Mouse (Mus musculus) liver, embryonic 11.5 days (tissue): ENCODE results near the gene AC161166.1. TPM values are rescaled to one million over a fixed set of nuclear protein-coding genes. Genes with fewer than 3 reads are reported as not detected.
"Not testable (repeated sequence)": the region's sequence is repeated elsewhere in the genome, so short reads cannot be mapped to it uniquely, and the experiment has no call there.

Experiments
- ATAC-seq: fragments of 200-750 bp; cut with Nextera tagmentation; replicated peaks from 2 replicates; pipeline ENCODE4 v1.8.0; 2017; ENCODE audit warnings: moderate number of reproducible peaks, mild to moderate bottlenecking, moderate TSS enrichment, moderate library complexity; ENCODE audit not compliant: low FRiP score
- DNase-seq: peaks from one replicate; pipeline ENCODE4 v3.0.0-alpha.2; 2017; ENCODE audit warnings: low spot score
- H3K27ac ChIP-seq: fragments of 300-500 bp; sonication (generic); 2 replicates; pipeline ENCODE4 v1.5.1; 2014; ENCODE audit warnings: mild to moderate bottlenecking, low read depth, low read length, control low read depth
- H3K27me3 ChIP-seq: fragments of 300-500 bp; sonication (generic); replicated peaks from 2 replicates; pipeline ENCODE4 v1.6.1; 2014; ENCODE audit warnings: low read length, mixed read lengths; ENCODE audit not compliant: control insufficient read depth, insufficient read depth
- H3K36me3 ChIP-seq: fragments of 300-500 bp; sonication (generic); 2 replicates; pipeline ENCODE4 v1.6.1; 2014; ENCODE audit warnings: mild to moderate bottlenecking, low read length, moderate library complexity, mixed read lengths; ENCODE audit not compliant: control insufficient read depth, insufficient read depth
- H3K4me1 ChIP-seq: fragments of 300-500 bp; sonication (generic); replicated peaks from 2 replicates; pipeline ENCODE4 v1.6.1; 2014; ENCODE audit warnings: low read length, mixed read lengths; ENCODE audit not compliant: control insufficient read depth, insufficient read depth
- H3K4me2 ChIP-seq: fragments of 300-500 bp; sonication (generic); 2 replicates; pipeline ENCODE4 v1.6.1; 2014; ENCODE audit warnings: mild to moderate bottlenecking, control low read depth, moderate library complexity
- H3K4me3 ChIP-seq: fragments of 300-500 bp; sonication (generic); 2 replicates; pipeline ENCODE4 v1.5.1; 2014; ENCODE audit warnings: low read depth, low read length, control low read depth
- H3K9ac ChIP-seq: fragments of 300-500 bp; sonication (generic); 2 replicates; pipeline ENCODE4 v1.6.1; 2014; ENCODE audit warnings: low read depth, low read length, control low read depth
- H3K9me3 ChIP-seq: fragments of 300-500 bp; sonication (generic); 2 replicates; pipeline ENCODE4 v1.6.1; 2016; ENCODE audit warnings: low read length, inconsistent platforms, mixed read lengths; ENCODE audit not compliant: control insufficient read depth
- WGBS: fragments of 180-500 bp; shearing (Covaris S2); extraction: QIAGEN DNeasy Blood & Tissue Kit; methylation state at CpG from one replicate; pipeline ENCODE4 v1.1.7; 2014; 5-methylcytosine and 5-hydroxymethylcytosine counted together
- polyA plus RNA-seq: library from polyadenylated mRNA; unstranded; fragments of >200 nt; fragmentation: Nextera tagmentation; extraction: Ambion mirVana; gene quantifications from 2 replicates; pipeline ENCODE4 v1.2.1, GENCODE M21; 2014

The AC161166.1 gene
- polyA plus RNA-seq, 1 experiment from 2014 or later, result not detected

- under 1% methylated on average over 44 of the region's 44 CpGs for WGBS
- ATAC-seq (peak; percentile 93), DNase-seq (peak; percentile 95)
- H3K27me3 ChIP-seq, result peaks cover 13% of the 10 kb centered on the region
- H3K4me3 ChIP-seq, result peak within 1 kb of the TSS; percentile 67
- H3K9me3 ChIP-seq, result no peaks in the 10 kb centered on the region
- peaks cover 15% of the 10 kb centered on the region for H3K4me1 ChIP-seq
- peaks cover 9% of the 10 kb centered on the region for H3K36me3 ChIP-seq
- H3K9ac ChIP-seq, result peak within 1 kb of the TSS; percentile 80
- peak within 1 kb of the TSS; percentile 96 for H3K4me2 ChIP-seq
- peak within 1 kb of the TSS; percentile 71 for H3K27ac ChIP-seq
These were observed 18.0 kb upstream of the AC161166.1 start, which contains the start of gene Irgq for GRCm38 (mm10) chr7:24530062-24530931. Irgq (plus strand) TSS chr7:24530689.

GRCm38 (mm10) chr7:24529580-24529979 lies 17.3 kb upstream of the AC161166.1 start:
- H3K9me3 ChIP-seq, result no peaks in the 10 kb centered on the region
- no peak for ATAC-seq
- DNase-seq, result no peak
- H3K4me2 ChIP-seq, result peak overlapping the region; percentile 96
- H3K4me1 ChIP-seq, result peaks cover 15% of the 10 kb centered on the region
- H3K4me3 ChIP-seq, result peak overlapping the region; percentile 67
- peaks cover 9% of the 10 kb centered on the region for H3K36me3 ChIP-seq
- peak overlapping the region; percentile 77 for H3K9ac ChIP-seq
- H3K27ac ChIP-seq, result peak overlapping the region; percentile 71; the same call in 1 of the 2 replicates
- 49% methylated on average over 11 of the region's 11 CpGs for WGBS
- H3K27me3 ChIP-seq, result peaks cover 13% of the 10 kb centered on the region

GRCm38 (mm10) chr7:24528861-24529260 lies 16.6 kb upstream of the AC161166.1 start:
- H3K36me3 ChIP-seq, result peaks cover 6% of the 10 kb centered on the region
- peak overlapping the region; percentile 96; the same call in 1 of the 2 replicates for H3K4me2 ChIP-seq
- 89% methylated on average over 11 of the region's 11 CpGs for WGBS
- ATAC-seq (no peak), DNase-seq (no peak)
- no peak overlapping the region for H3K27ac ChIP-seq
- no peak overlapping the region for H3K4me3 ChIP-seq
- H3K4me1 ChIP-seq, result peaks cover 15% of the 10 kb centered on the region
- H3K9me3 ChIP-seq, result no peaks in the 10 kb centered on the region
- H3K27me3 ChIP-seq, result peaks cover 8% of the 10 kb centered on the region
- H3K9ac ChIP-seq, result no peak overlapping the region

- H3K36me3 ChIP-seq, result no peaks in the 10 kb centered on the region
- peaks cover 7% of the 10 kb centered on the region for H3K4me1 ChIP-seq
- DNase-seq (no peak), ATAC-seq (no peak)
- no peaks in the 10 kb centered on the region for H3K9me3 ChIP-seq
- no peak overlapping the region for H3K4me2 ChIP-seq
- whole genome bisulfite sequencing, result 86% methylated on average over 12 of the region's 12 CpGs
- no peak overlapping the region for H3K9ac ChIP-seq
- H3K27me3 ChIP-seq, result no peaks in the 10 kb centered on the region
- no peak overlapping the region for H3K27ac ChIP-seq
- H3K4me3 ChIP-seq, result no peak overlapping the region
These were observed 13.6 kb upstream of the AC161166.1 start for GRCm38 (mm10) chr7:24525686-24526420.

GRCm38 (mm10) chr7:24524978-24525377 lies 12.7 kb upstream of the AC161166.1 start:
- no peaks in the 10 kb centered on the region for H3K27me3 ChIP-seq
- H3K4me1 ChIP-seq, result peaks cover 7% of the 10 kb centered on the region
- ATAC-seq, result no peak
- H3K27ac ChIP-seq, result no peak overlapping the region
- H3K9me3 ChIP-seq, result no peaks in the 10 kb centered on the region
- DNase-seq, result no peak
- WGBS, result 80% methylated on average over 6 of the region's 6 CpGs
- H3K9ac ChIP-seq, result no peak overlapping the region
- no peak overlapping the region for H3K4me3 ChIP-seq
- H3K4me2 ChIP-seq, result no peak overlapping the region
- H3K36me3 ChIP-seq, result no peaks in the 10 kb centered on the region

GRCm38 (mm10) chr7:24523723-24524122 lies 11.5 kb upstream of the AC161166.1 start:
- H3K27ac ChIP-seq, result no peak overlapping the region
- H3K4me1 ChIP-seq, result no peaks in the 10 kb centered on the region
- no peaks in the 10 kb centered on the region for H3K9me3 ChIP-seq
- H3K9ac ChIP-seq, result no peak overlapping the region
- no peak for DNase-seq
- ATAC-seq, result no peak
- H3K36me3 ChIP-seq, result no peaks in the 10 kb centered on the region
- WGBS, result 78% methylated on average over 6 of the region's 6 CpGs
- no peak overlapping the region for H3K4me2 ChIP-seq
- H3K27me3 ChIP-seq, result no peaks in the 10 kb centered on the region
- no peak overlapping the region for H3K4me3 ChIP-seq

GRCm38 (mm10) chr7:24522805-24523204 lies 10.6 kb upstream of the AC161166.1 start:
- no peak for ATAC-seq
- Histone ChIP-seq H3K4me3 (no peak overlapping the region), H3K27ac (no peak overlapping the region), H3K9me3 (no peaks in the 10 kb centered on the region), H3K27me3 (no peaks in the 10 kb centered on the region), H3K36me3 (no peaks in the 10 kb centered on the region), H3K9ac (no peak overlapping the region), H3K4me1 (no peaks in the 10 kb centered on the region), H3K4me2 (no peak overlapping the region)
- WGBS, result 54% methylated on average over 5 of the region's 5 CpGs
- no peak for DNase-seq

GRCm38 (mm10) chr7:24520054-24520453 lies 7.8 kb upstream of the AC161166.1 start:
- H3K27me3 ChIP-seq, H3K27ac ChIP-seq, H3K4me3 ChIP-seq, DNase-seq, H3K9me3 ChIP-seq, H3K36me3 ChIP-seq, ATAC-seq, H3K4me1 ChIP-seq, H3K4me2 ChIP-seq, H3K9ac ChIP-seq: not testable (repeated sequence)
- 88% methylated on average over 10 of the region's 10 CpGs for WGBS
